Mouse (Mus musculus): ENCODE data around the gene Sv2b. TPM values are rescaled to one million over a fixed set of nuclear protein-coding genes. Genes with fewer than 3 reads are reported as not detected.
"Not testable (repeated sequence)": the region's sequence is repeated elsewhere in the genome, so short reads cannot be mapped to it uniquely, and the experiment has no call there.

Gene Sv2b
- polyA plus RNA-seq, 1 experiment from 2014 or later, result 10.4 TPM

GRCm38 (mm10) chr7:75207965-75208644 is 101.0 kb downstream of the Sv2b start:
- H3K9me3 ChIP-seq (replicated peaks; ENCODE audit: control insufficient read depth, low read length, poor library complexity, severe bottlenecking), result no peaks in the 10 kb centered on the region
- no peak overlapping the region for H3K9ac ChIP-seq (ENCODE audit: low read depth, low read length)
- ATAC-seq, result no peak
- H3K4me1 ChIP-seq (ENCODE audit: control insufficient read depth, insufficient read depth, low read length), result no peaks in the 10 kb centered on the region
- no peaks in the 10 kb centered on the region for H3K36me3 ChIP-seq (ENCODE audit: control insufficient read depth, insufficient read depth, low read length)
- H3K27me3 ChIP-seq (ENCODE audit: control insufficient read depth, insufficient read depth, low read depth, low read length), result no peaks in the 10 kb centered on the region
- no peak overlapping the region for H3K4me2 ChIP-seq (ENCODE audit: low read length)
- 77% methylated on average over 3 of the region's 3 CpGs for WGBS
- no peak overlapping the region for H3K27ac ChIP-seq (ENCODE audit: low read length)
- no peak overlapping the region for H3K4me3 ChIP-seq (ENCODE audit: low read depth, low read length)

- H3K4me1 ChIP-seq (ENCODE audit: control insufficient read depth, insufficient read depth, low read length), result no peaks in the 10 kb centered on the region
- no peak for ATAC-seq
- H3K36me3 ChIP-seq (ENCODE audit: control insufficient read depth, insufficient read depth, low read length), result no peaks in the 10 kb centered on the region
- 91% methylated on average over 3 of the region's 3 CpGs for WGBS
- no peaks in the 10 kb centered on the region for H3K9me3 ChIP-seq (replicated peaks; ENCODE audit: control insufficient read depth, low read length, poor library complexity, severe bottlenecking)
- H3K4me2 ChIP-seq (ENCODE audit: low read length), result no peak overlapping the region
- no peak overlapping the region for H3K9ac ChIP-seq (ENCODE audit: low read depth, low read length)
- H3K4me3 ChIP-seq (ENCODE audit: low read depth, low read length), result no peak overlapping the region
- H3K27ac ChIP-seq (ENCODE audit: low read length), result no peak overlapping the region
- H3K27me3 ChIP-seq (ENCODE audit: control insufficient read depth, insufficient read depth, low read depth, low read length), result no peaks in the 10 kb centered on the region
Observed at GRCm38 (mm10) chr7:75206671-75207070, 102.4 kb downstream of the Sv2b start.

DNA sequence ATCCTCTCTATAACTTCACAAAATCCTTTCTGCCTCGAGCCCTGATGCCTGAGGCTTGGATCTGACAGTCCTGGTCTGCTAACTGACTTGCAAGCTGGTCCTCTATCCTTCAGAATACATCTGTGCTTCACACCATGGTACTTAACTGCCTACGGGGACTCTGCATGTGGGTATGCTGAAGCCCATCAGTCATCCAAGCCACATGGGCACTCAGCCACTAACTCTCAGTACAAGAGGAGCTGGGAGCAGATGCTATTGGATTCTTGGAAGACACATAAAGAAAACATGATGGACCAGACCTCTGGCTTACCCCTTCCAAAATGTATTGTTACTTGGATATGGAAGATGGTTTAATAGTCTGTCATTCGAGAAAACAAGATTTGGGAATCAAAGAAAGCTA is 103.7 kb downstream of the Sv2b start:
- no peak overlapping the region for H3K9ac ChIP-seq (ENCODE audit: low read depth, low read length)
- no peak overlapping the region for H3K4me3 ChIP-seq (ENCODE audit: low read depth, low read length)
- ATAC-seq, result no peak
- no peaks in the 10 kb centered on the region for H3K9me3 ChIP-seq (replicated peaks; ENCODE audit: control insufficient read depth, low read length, poor library complexity, severe bottlenecking)
- WGBS, result 80% methylated on average over 3 of the region's 3 CpGs
- H3K27ac ChIP-seq (ENCODE audit: low read length), result no peak overlapping the region
- H3K36me3 ChIP-seq (ENCODE audit: control insufficient read depth, insufficient read depth, low read length), result no peaks in the 10 kb centered on the region
- no peak overlapping the region for H3K4me2 ChIP-seq (ENCODE audit: low read length)
- H3K4me1 ChIP-seq (ENCODE audit: control insufficient read depth, insufficient read depth, low read length), result no peaks in the 10 kb centered on the region
- H3K27me3 ChIP-seq (ENCODE audit: control insufficient read depth, insufficient read depth, low read depth, low read length), result no peaks in the 10 kb centered on the region

DNA sequence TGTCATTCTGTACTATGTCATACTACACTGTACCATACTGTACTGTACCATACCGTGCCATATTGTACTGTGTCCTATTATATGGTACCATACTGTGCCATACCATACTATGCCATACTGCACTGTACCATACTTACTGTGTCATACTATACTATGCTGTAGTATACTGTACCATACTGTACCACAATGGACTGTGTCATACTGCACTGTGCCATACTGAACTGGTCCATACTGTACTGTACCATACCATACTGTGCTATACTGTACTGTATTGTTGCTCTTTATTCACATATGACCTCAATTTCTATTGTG is 114.2 kb downstream of the Sv2b start:
- ATAC-seq, result 0 out of 2 replicates have a peak, but pooled peaks have one; percentile 39
- not testable (repeated sequence) for H3K27me3 ChIP-seq (ENCODE audit: control insufficient read depth, insufficient read depth, low read depth, low read length); H3K36me3 ChIP-seq (ENCODE audit: control insufficient read depth, insufficient read depth, low read length); H3K4me3 ChIP-seq (ENCODE audit: low read depth, low read length); H3K9me3 ChIP-seq (replicated peaks; ENCODE audit: control insufficient read depth, low read length, poor library complexity, severe bottlenecking); H3K9ac ChIP-seq (ENCODE audit: low read depth, low read length); H3K4me2 ChIP-seq (ENCODE audit: low read length); H3K4me1 ChIP-seq (ENCODE audit: control insufficient read depth, insufficient read depth, low read length); H3K27ac ChIP-seq (ENCODE audit: low read length)
- WGBS, result 92% methylated on average over 1 of the region's 1 CpGs

DNA sequence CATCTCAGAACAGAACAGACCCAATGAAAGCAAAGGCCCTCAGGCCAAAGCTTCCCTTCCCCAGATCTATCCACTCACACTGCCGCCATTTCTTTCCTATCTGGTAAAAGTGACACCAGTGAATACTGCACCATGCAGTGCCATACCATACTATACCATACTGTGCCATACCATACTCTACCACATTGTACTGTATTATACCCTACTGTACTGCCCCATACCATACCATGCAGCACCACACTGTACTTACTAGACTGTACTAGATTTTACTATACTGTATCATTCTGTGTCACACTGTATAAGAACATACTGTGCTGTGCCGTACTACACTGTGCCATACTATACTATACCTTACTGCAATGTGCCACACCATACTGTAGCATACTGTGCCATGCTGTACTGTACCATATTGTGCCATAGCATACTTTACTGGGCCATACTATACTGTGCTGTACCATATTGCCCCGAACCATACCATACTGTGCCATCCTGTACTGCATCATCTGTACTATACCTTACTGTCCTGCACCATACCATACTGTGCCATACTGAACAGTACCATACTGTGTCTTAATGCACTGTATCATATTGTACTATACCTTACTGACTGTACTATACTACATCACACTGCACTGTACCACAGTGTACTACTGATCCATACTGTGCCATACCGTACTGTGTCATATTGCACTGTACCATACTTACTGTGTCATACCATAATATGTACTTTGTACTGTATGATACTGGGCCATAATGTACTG is 114.7 kb downstream of the Sv2b start:
- WGBS, result 97% methylated on average over 4 of the region's 4 CpGs
- no peak overlapping the region for H3K4me3 ChIP-seq (ENCODE audit: low read depth, low read length)
- no peaks in the 10 kb centered on the region for H3K36me3 ChIP-seq (ENCODE audit: control insufficient read depth, insufficient read depth, low read length)
- H3K27ac ChIP-seq (ENCODE audit: low read length), result no peak overlapping the region
- H3K9me3 ChIP-seq (replicated peaks; ENCODE audit: control insufficient read depth, low read length, poor library complexity, severe bottlenecking), result no peaks in the 10 kb centered on the region
- no peak overlapping the region for H3K4me2 ChIP-seq (ENCODE audit: low read length)
- H3K4me1 ChIP-seq (ENCODE audit: control insufficient read depth, insufficient read depth, low read length), result no peaks in the 10 kb centered on the region
- 0 out of 2 replicates have a peak, but pooled peaks have one; percentile 32 for ATAC-seq
- no peaks in the 10 kb centered on the region for H3K27me3 ChIP-seq (ENCODE audit: control insufficient read depth, insufficient read depth, low read depth, low read length)
- H3K9ac ChIP-seq (ENCODE audit: low read depth, low read length), result no peak overlapping the region

GRCm38 (mm10) chr7:75190192-75190591 is 118.9 kb downstream of the Sv2b start:
- Histone ChIP-seq H3K27ac (ENCODE audit: low read length) (no peak overlapping the region), H3K4me2 (ENCODE audit: low read length) (no peak overlapping the region), H3K36me3 (ENCODE audit: control insufficient read depth, insufficient read depth, low read length) (no peaks in the 10 kb centered on the region), H3K27me3 (ENCODE audit: control insufficient read depth, insufficient read depth, low read depth, low read length) (no peaks in the 10 kb centered on the region), H3K4me1 (ENCODE audit: control insufficient read depth, insufficient read depth, low read length) (no peaks in the 10 kb centered on the region), H3K9ac (ENCODE audit: low read depth, low read length) (no peak overlapping the region), H3K4me3 (ENCODE audit: low read depth, low read length) (no peak overlapping the region), H3K9me3 (replicated peaks; ENCODE audit: control insufficient read depth, low read length, poor library complexity, severe bottlenecking) (no peaks in the 10 kb centered on the region)
- 90% methylated on average over 3 of the region's 3 CpGs for WGBS
- ATAC-seq, result no peak

GRCm38 (mm10) chr7:75175042-75175441 is 134.0 kb downstream of the Sv2b start:
- no peaks in the 10 kb centered on the region for H3K27me3 ChIP-seq (ENCODE audit: control insufficient read depth, insufficient read depth, low read depth, low read length)
- H3K36me3 ChIP-seq (ENCODE audit: control insufficient read depth, insufficient read depth, low read length), result no peaks in the 10 kb centered on the region
- no peak overlapping the region for H3K4me3 ChIP-seq (ENCODE audit: low read depth, low read length)
- ATAC-seq, result no peak
- no peak overlapping the region for H3K27ac ChIP-seq (ENCODE audit: low read length)
- no peaks in the 10 kb centered on the region for H3K9me3 ChIP-seq (replicated peaks; ENCODE audit: control insufficient read depth, low read length, poor library complexity, severe bottlenecking)
- no peaks in the 10 kb centered on the region for H3K4me1 ChIP-seq (ENCODE audit: control insufficient read depth, insufficient read depth, low read length)
- 94% methylated on average over 3 of the region's 3 CpGs for WGBS
- H3K4me2 ChIP-seq (ENCODE audit: low read length), result no peak overlapping the region
- H3K9ac ChIP-seq (ENCODE audit: low read depth, low read length), result no peak overlapping the region

DNA sequence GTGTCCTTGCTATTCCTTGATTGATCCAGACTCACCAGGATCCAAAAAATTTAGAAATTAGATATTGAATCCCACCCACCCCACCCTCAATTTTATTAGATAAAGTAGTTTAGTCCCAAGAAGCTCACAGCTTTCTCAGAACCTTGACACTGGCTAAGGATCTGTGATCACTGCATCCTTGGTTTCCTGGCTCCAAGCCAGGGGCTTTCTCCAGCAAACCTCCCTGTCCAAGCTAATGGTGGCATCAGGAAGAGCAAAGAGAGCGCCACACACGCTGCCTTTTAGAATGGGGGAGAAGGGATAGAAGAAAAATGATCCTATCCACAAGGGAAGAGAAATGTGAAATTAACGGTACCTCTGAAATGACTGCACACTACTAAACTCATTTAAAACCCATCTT is 141.6 kb downstream of the Sv2b start:
- Histone ChIP-seq H3K4me1 (ENCODE audit: control insufficient read depth, insufficient read depth, low read length) (no peaks in the 10 kb centered on the region), H3K36me3 (ENCODE audit: control insufficient read depth, insufficient read depth, low read length) (no peaks in the 10 kb centered on the region), H3K9ac (ENCODE audit: low read depth, low read length) (no peak overlapping the region), H3K27ac (ENCODE audit: low read length) (no peak overlapping the region), H3K27me3 (ENCODE audit: control insufficient read depth, insufficient read depth, low read depth, low read length) (no peaks in the 10 kb centered on the region), H3K4me3 (ENCODE audit: low read depth, low read length) (no peak overlapping the region), H3K4me2 (ENCODE audit: low read length) (no peak overlapping the region), H3K9me3 (replicated peaks; ENCODE audit: control insufficient read depth, low read length, poor library complexity, severe bottlenecking) (no peaks in the 10 kb centered on the region)
- ATAC-seq, result no peak
- 87% methylated on average over 3 of the region's 3 CpGs for WGBS

GRCm38 (mm10) chr7:75147174-75147573 is 161.9 kb downstream of the Sv2b start:
- 85% methylated on average over 1 of the region's 1 CpGs for WGBS
- no peak overlapping the region for H3K27ac ChIP-seq (ENCODE audit: low read length)
- no peaks in the 10 kb centered on the region for H3K36me3 ChIP-seq (ENCODE audit: control insufficient read depth, insufficient read depth, low read length)
- no peaks in the 10 kb centered on the region for H3K27me3 ChIP-seq (ENCODE audit: control insufficient read depth, insufficient read depth, low read depth, low read length)
- H3K4me3 ChIP-seq (ENCODE audit: low read depth, low read length), result no peak overlapping the region
- no peak for ATAC-seq
- H3K9ac ChIP-seq (ENCODE audit: low read depth, low read length), result no peak overlapping the region
- no peaks in the 10 kb centered on the region for H3K9me3 ChIP-seq (replicated peaks; ENCODE audit: control insufficient read depth, low read length, poor library complexity, severe bottlenecking)
- no peak overlapping the region for H3K4me2 ChIP-seq (ENCODE audit: low read length)
- H3K4me1 ChIP-seq (ENCODE audit: control insufficient read depth, insufficient read depth, low read length), result peaks cover 2% of the 10 kb centered on the region; the same call in 1 of the 2 replicates

Data from midbrain, embryonic 16.5 days (tissue).